Mouse (Mus musculus): ENCODE results near the gene Kif26b.

Kif26b gene

DNA sequence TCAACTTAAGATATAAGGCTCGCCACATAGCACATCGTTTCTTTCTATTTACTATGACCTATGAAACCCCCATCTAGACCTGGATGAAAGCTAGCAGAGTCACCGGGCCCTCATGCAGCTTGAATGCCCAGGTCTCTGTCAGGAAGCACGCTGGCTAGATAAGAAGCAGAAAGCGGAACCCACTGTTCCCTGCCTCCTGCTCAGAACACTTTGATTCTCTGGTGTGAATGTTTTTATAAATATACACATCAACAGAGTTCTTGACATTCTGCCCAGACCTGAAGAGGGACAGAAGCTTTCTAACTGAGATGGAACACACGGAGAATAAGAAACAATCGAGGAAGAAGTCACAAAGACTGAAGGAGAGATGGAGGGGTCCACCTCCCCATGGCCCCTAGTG, 311.4 kb downstream of the Kif26b start:
- in situ Hi-C loops (cut with MboI): no loop called here

DNA sequence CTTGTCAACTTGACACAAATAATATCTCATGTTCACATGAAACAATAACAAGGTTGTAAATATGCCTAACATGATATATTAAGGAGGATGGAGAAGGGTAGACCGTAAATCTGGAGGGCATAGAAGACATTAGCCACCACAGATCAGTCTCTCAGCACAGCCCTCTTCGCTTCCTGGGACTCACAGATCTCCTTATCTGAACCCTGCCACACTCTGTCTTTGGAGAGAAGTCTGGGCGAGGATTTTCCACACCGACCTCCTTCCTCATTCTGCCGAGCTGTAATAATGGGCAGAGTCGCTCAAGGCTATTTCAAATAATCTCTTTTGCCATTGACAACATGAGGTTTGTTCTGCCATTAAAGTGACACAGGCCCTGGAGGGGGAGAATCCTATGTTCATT, 315.9 kb downstream of the Kif26b start:
- in situ Hi-C loops (cut with MboI): no loop called here

GRCm38 (mm10) chr1:178847569-178847968, 318.6 kb downstream of the Kif26b start:
- in situ Hi-C loops (cut with MboI): no loop called here

GRCm38 (mm10) chr1:178848380-178849106, 319.6 kb downstream of the Kif26b start:
- in situ Hi-C loops (cut with MboI): no loop called here

- in situ Hi-C loops (cut with MboI): no loop called here
Measured at GRCm38 (mm10) chr1:178850569-178850968, 321.6 kb downstream of the Kif26b start.

DNA sequence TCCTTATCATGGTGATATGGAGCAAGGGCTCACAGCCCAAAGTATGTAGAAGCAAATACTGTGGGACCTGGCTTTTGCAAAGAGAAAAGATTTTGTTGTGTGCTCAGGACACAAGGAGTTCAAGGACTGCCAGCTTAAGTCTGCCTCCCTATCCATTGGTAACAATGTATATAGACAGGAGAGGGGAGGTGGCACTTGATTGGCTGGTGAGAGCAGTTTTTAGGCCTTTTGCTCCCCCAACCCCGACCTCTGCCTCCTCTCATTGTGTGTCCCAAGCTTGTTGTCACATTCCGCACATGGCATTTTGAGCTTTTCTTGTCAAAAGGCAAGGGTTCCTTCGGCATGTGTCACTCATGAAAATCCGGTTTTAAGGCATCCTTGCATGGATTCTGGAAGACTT, 326.0 kb downstream of the Kif26b start:
- in situ Hi-C loops (cut with MboI): no loop called here

GRCm38 (mm10) chr1:178855974-178856373, 327.0 kb downstream of the Kif26b start:
- in situ Hi-C loops (cut with MboI): no loop called here

GRCm38 (mm10) chr1:178860671-178861391, 331.9 kb downstream of the Kif26b start:
- in situ Hi-C loops (cut with MboI): no loop called here

GRCm38 (mm10) chr1:178861392-178861762, 332.5 kb downstream of the Kif26b start:
- in situ Hi-C loops (cut with MboI): no loop called here

- in situ Hi-C loops (cut with MboI): no loop called here
Measured at GRCm38 (mm10) chr1:178863756-178864155, 334.8 kb downstream of the Kif26b start.

DNA sequence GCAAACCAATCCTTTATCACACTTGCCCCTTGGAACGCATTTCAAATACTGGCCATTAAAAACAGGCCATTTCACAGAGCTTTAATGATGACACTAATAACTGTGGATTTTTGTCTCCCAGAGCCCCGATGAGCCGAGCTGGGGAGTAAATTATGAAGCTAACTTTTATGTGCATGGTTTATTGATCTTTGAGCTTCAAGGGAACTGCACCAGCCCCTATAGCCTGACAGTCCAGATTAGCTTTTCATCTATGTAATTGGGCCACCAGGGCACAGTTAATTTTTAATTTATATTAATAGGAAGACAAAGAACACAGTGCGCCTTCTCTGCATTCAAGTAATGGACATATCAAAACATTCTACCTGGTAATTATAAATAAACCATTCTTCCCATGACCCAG, 335.4 kb downstream of the Kif26b start:
- in situ Hi-C loops (cut with MboI): no loop called here

GRCm38 (mm10) chr1:178866757-178867156, 337.8 kb downstream of the Kif26b start:
- in situ Hi-C loops (cut with MboI): no loop called here

- in situ Hi-C loops (cut with MboI): no loop called here
Measured at GRCm38 (mm10) chr1:178871055-178871454, 342.1 kb downstream of the Kif26b start.

DNA sequence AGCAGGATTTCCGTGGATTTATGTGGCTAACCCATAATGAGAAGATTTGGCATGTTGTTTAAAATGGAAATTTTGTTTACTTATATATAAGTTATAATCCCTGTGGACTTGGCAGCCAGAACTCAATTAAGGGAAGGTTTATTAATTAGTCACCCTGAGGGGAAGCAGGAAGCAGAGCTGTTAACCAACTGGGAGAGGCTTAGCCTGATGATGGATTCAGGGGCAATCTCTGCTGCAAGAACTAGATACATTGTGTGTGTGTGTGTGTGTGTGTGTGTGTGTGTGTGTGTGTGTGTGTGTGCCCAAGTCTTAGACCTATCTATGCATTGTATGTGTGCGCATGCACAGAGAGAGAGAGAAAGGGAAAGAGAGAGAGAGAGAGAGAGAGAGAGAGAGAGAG, 348.0 kb downstream of the Kif26b start:
- in situ Hi-C loops (cut with MboI): no loop called here

DNA sequence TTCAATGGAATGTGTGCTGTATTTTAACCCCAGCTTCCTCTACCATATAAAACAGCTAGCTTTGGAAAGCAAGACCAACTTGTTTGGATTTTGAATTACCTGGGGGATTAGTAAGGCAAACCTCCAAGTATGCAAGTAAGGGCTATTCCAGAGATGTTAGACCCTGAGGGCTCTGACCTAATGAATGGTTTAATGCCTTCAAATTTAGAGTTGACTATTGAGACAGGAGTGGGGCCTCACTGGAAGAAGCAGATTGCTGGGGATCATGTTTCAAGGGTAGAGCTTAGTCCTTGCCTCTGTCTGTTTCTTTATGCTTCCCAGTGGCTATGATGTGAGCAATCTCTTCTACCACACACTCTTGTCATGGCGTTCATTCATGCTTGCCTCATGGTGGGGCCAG, 349.8 kb downstream of the Kif26b start:
- in situ Hi-C loops (cut with MboI): no loop called here

GRCm38 (mm10) chr1:178880905-178881304, 352.0 kb downstream of the Kif26b start:
- in situ Hi-C loops (cut with MboI): no loop called here

DNA sequence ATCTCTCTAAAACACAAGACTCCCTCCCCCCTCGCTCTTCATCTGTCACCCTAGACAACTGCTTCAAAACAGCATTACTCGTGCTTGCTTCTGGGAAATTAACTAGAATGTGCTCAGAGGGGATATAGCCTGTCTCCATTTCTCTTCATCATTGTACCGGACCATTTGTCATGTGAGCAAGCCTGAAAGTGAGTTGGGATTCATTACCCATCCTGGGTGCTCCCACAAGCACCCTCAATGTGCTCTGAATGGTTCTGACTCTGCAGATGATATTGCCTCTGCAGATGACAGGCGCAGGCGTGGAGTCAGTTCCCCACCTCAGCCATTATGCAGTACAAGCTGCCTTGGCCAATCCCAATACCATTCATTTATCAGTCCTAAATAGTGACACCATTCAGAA, 357.7 kb downstream of the Kif26b start:
- in situ Hi-C loops (cut with MboI): no loop called here

DNA sequence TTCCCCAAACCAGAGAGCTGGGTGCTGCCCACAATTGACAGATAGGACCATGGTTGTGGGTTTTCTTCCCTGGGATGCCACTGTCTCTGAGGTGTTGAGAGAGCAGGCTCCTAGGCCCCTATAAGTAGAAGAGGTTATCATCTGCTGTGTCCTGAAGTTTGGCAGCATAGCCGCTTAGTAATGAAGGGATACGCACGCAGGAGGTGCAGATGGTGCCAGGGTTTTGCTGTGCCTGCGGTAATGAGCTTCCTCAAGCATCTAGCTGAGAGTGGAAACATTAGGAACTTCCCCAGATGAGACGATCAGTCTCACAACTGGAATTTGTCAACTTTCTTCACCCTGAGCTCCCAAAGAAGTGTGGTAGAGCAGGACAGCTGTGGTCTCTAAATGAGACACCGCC, 363.5 kb downstream of the Kif26b start:
- in situ Hi-C loops (cut with MboI): no loop called here

DNA sequence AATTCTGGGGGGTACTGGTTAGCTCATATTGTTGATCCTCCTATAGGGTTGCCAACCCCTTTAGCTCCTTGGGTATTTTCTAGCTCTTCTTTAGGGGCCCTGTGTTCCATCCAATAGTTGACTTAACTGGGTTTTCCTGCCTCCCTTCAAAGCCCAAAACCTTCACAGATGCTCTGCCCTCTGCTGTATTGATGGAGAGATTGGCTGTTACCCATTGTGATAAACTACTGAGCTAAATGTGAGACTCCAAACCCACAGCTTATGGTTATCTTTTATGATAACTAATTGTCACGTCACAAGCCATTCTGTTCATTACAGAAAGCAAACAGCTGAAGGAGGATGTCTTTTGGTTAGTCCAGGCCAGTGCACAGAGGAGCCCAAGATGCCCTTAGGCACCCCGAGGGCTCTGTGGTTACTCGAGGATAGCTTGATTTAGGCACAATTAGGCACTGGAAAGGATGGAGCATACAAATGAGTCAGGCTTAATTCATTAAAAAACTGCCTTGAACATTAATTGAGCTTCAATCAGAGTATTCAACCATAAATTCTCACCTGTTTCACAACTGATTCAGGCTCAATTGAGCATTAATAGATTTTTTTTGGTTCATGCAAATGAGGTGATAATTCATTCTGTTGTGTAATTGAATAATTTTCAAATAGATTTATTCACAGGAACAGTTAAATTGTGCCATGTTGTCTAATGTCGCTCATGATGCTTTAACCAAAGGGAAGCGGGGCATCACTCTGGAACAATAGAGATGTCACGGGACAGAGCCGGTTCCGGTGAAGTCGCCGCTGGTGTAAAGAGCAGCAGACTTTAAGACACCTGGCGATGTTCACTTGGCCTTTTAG, 364.5 kb downstream of the Kif26b start:
- in situ Hi-C loops (cut with MboI): no loop called here

DNA sequence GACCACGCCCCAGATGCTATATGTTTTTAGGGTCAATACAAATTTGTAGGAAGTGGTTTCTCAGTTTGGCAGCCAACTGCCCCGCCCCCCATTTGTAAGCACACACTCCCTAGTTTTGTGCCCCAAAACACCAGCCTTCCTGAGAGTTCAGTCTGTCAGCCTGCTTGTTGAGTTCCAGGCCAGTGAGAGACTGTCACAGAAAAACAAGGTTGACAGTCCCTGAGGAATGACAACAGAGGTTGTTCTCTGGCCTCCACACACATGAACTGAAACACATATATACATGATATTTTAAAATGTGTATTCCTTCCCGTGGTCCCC, 365.1 kb downstream of the Kif26b start:
- in situ Hi-C loops (cut with MboI): no loop called here

DNA sequence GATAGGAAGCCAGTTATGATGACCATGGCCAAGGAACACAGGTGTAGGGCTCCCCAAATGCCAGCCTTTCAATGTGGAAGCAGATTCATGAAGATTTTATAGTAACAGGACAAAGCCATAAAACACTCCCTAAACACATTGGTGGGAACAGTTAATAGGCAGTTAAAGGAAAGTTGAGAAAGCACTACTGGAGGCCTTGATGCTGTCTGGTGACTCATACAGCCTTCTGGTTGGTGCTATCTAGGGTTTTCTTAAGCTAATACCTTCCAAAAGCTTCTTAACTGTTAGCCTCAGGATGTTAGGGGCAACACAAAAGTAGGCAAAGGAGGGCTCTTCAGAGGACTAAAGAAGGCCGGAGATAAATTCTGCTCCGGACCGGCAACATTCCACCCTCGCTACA, 366.7 kb downstream of the Kif26b start:
- in situ Hi-C loops (cut with MboI): no loop called here

DNA sequence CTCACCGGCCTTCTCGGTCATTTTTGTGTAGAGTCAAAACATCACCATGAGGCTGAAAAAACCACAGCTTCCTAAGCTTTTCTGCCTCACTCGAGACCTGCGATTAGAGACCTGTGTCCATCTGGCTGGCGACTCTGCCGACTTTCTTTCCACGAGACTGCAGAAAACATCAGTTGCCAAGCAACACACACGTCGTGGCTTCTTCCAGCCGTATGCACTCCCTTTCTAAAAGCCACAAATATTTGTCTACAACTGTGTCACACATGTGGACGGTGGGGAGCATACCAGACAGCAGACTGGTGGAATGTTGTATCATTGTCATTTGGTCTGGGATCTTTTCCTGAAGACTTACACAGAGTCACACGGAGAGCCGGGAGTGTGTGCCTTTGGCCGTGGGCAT, 382.0 kb downstream of the Kif26b start:
- in situ Hi-C loops (cut with MboI): no loop called here
